Mouse (Mus musculus): ENCODE data around the gene Gm10198.

Gm10198 gene

DNA sequence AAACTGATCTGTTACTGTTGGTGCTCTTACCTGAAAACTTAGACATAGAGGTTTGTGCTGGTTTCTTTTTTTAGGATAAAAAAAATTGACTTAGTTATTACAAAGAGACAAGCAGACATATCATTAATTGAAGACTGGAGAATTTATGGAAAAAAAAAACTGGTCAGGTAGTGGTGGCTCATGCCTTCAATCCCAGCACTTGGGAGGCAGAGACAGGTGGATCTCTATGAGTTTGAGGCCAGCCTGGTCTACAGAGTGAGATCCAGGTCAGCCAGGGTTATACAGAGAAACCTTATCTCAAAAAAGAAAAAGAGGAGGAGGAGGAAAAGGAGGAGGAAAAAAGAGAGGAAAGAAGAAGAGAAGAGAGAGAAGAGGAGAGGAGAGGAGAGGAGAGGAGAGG, at the start of gene Gm10198:
Gene Gm10198, plus strand, starts transcription at position 301 of the 400 bp plus-strand sequence.
- in situ Hi-C loops (cut with MboI, MseI), result no loop called here

GRCm38 (mm10) chr13:111545286-111545685, 47.3 kb upstream of the Gm10198 start:
- in situ Hi-C loops (cut with MboI, MseI), result loop anchor here (10.0 kb wide), 1 partner anchor 200 kb away; no protein-coding TSS in a partner anchor

DNA sequence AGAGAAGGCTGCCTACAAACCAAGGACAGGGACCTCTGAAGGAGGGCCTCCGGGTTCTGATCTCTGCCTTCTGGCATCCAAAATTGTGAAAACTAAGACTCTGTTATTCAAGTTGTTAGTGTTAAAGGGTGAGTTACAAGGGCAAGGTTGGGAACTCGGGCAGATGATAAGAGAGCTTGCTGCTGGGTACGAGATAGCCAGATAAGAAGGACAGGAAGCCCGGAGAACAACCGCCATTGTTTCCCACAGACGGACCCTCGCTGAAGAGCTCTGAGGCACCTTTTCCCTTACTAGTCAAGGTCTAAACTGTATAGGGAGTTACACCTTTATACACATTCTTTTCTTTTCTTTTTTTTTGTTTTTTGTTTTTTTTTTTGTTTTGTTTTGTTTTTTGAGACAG, 39.8 kb upstream of the Gm10198 start:
- in situ Hi-C loops (cut with MboI, MseI), result no loop called here

GRCm38 (mm10) chr13:111553182-111553581, 39.4 kb upstream of the Gm10198 start:
- in situ Hi-C loops (cut with MboI, MseI), result no loop called here

DNA sequence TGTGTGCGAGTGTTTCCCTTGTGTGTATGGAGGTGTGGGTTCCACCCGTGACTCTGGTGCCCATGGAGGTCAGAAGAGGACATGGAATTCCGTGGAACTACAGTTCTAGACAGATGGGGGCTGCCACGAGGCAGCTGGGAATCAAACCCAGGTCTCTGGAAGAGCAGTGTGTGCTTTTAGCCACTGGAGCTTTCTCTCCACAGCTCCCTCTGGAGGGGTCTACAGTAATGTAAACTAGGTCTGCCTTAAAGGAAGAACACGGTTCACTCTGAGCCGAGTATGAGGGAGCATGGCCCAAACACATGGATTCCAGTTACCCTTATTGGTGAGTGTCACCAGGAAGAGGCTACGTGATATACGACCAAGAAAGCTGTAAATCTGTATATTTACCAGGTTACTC, 38.6 kb upstream of the Gm10198 start:
- in situ Hi-C loops (cut with MboI, MseI), result no loop called here

DNA sequence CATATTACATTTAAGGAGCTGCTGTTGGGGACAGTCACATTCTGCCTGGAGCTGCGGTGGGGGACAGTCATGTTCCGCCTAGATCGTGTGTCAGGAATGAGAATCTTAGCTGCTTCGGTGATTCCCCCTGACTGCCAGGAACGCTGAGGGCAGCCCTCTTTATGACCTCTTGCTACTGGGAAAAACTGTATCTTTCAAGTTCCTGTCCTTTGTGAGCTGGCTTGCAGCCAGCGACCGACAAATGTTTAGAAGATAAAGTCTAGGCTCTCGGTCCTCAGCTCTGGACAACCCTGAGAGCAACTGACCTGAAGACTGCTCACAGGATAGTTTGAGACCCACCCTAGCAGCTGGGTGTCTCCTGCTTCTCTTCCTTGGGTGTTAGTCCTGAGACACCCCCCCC, 37.3 kb upstream of the Gm10198 start:
- in situ Hi-C loops (cut with MboI, MseI), result no loop called here

- in situ Hi-C loops (cut with MboI, MseI), result no loop called here
These were observed 36.2 kb upstream of the Gm10198 start for GRCm38 (mm10) chr13:111556375-111556774.

DNA sequence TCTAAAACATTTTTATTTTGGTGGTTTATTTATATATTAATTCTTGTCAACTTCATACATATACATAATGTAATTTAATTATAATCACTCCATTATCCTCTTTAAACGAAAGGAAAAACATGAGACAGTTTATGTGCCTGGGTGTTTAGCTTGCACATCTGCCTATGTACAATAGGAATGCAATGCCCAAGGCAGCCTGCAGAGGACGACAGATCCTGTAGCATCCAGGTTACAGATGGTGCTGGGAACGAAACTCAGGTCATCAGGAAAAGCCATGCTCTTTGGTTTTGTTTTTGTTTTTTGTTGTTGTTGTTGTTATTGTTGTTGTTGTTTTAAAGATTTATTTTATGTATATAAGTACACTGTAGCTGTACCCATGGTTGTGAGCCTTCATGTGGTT, 32.4 kb upstream of the Gm10198 start:
- in situ Hi-C loops (cut with MboI, MseI), result loop anchor here (10.0 kb wide), 1 partner anchor 165 kb away; no protein-coding TSS in a partner anchor

DNA sequence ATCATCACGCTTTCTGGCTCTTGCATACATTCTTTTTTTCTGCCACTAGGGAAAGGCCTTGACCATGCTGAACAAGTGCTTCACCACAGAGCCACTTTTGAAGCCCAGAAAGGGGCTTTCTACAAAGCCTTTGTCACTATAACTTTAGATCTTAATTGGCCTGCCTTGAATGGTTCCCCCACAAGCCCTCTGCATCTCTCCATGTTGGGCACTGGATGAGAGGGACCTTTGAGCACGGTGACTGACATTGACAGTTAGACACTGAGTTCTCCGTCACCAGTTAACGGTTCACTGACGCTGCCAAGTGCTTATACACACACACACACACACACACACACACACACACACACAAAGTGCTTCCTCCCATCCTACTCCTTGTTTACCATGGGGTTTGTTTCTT, 30.0 kb upstream of the Gm10198 start:
- in situ Hi-C loops (cut with MboI, MseI), result loop anchor here (10.0 kb wide), 1 partner anchor 162 kb away; no protein-coding TSS in a partner anchor

DNA sequence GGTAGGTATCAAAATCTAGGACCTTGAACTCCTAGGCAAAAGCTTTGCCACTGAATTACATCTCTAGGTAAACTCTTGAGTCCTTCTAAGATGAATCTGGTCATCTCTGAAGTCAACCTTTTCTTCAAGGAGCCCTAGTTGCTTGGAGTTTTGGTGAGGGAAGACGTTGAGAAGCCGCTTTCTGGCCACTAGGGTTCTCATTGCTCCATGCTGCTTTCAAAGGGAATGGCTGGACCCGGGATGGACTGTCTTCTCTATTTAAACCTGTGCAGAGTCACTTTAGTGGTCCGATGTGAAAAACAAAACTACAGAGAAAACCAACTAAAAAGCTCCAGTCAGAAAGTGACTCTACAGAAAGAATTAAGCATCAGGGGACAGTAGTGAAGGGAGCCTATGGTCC, 18.4 kb upstream of the Gm10198 start:
- in situ Hi-C loops (cut with MboI, MseI), result no loop called here

- in situ Hi-C loops (cut with MboI, MseI), result no loop called here
These were observed 15.4 kb upstream of the Gm10198 start for GRCm38 (mm10) chr13:111577177-111577576.

- in situ Hi-C loops (cut with MboI, MseI), result no loop called here
These were observed 12.5 kb upstream of the Gm10198 start for GRCm38 (mm10) chr13:111580054-111580453.

DNA sequence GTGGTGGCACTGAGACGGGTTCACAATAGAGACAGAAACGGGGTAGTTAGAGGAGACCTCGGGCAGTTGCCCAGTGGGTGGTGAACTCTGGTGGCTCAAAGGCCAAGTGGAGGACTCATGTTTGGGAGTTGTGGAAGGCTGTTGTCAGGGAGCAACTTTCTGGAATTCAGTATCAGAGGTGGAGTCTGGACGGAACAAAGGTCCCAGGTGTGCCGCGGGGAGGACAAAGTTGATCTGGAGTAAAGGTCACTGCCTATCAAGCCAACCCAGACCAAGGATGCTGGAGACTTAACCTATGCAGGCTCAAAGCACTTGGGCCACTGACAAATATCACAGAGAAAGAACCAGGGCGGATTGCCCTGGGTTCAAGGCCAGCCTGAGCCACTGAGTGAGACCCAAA, 5.5 kb downstream of the Gm10198 start:
- in situ Hi-C loops (cut with MboI, MseI), result no loop called here

- in situ Hi-C loops (cut with MboI, MseI), result no loop called here
These were observed 8.8 kb downstream of the Gm10198 start for GRCm38 (mm10) chr13:111601383-111601782.

- in situ Hi-C loops (cut with MboI, MseI), result no loop called here
These were observed 12.2 kb downstream of the Gm10198 start for GRCm38 (mm10) chr13:111604826-111605225.

- in situ Hi-C loops (cut with MboI, MseI), result no loop called here
These were observed 23.9 kb downstream of the Gm10198 start for GRCm38 (mm10) chr13:111616168-111617125.

GRCm38 (mm10) chr13:111620433-111620832, 27.8 kb downstream of the Gm10198 start:
- in situ Hi-C loops (cut with MboI, MseI), result no loop called here

- in situ Hi-C loops (cut with MboI, MseI), result no loop called here
These were observed 29.8 kb downstream of the Gm10198 start for GRCm38 (mm10) chr13:111622425-111622824.

DNA sequence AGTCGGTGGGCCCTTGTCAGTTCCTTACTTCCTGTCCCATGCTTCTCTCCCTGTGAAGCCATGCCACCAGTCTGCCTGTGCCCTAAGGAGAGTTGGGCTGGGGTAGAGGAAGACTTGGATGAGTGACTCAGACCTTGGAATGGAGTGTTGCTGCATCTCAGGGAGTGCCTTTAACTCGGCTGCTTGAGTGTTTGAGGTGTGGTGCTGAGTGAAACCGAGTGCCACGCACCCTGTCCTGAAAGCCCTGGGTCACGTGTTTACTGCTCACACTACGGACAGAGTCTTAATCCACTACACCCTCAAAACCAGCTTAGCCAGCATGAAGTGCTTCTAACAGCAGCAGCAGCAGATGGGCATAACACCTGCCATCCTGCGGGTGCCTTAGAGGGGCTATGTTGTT, 30.5 kb downstream of the Gm10198 start:
- in situ Hi-C loops (cut with MboI, MseI), result no loop called here

GRCm38 (mm10) chr13:111624115-111624514, 31.5 kb downstream of the Gm10198 start:
- in situ Hi-C loops (cut with MboI, MseI), result no loop called here

DNA sequence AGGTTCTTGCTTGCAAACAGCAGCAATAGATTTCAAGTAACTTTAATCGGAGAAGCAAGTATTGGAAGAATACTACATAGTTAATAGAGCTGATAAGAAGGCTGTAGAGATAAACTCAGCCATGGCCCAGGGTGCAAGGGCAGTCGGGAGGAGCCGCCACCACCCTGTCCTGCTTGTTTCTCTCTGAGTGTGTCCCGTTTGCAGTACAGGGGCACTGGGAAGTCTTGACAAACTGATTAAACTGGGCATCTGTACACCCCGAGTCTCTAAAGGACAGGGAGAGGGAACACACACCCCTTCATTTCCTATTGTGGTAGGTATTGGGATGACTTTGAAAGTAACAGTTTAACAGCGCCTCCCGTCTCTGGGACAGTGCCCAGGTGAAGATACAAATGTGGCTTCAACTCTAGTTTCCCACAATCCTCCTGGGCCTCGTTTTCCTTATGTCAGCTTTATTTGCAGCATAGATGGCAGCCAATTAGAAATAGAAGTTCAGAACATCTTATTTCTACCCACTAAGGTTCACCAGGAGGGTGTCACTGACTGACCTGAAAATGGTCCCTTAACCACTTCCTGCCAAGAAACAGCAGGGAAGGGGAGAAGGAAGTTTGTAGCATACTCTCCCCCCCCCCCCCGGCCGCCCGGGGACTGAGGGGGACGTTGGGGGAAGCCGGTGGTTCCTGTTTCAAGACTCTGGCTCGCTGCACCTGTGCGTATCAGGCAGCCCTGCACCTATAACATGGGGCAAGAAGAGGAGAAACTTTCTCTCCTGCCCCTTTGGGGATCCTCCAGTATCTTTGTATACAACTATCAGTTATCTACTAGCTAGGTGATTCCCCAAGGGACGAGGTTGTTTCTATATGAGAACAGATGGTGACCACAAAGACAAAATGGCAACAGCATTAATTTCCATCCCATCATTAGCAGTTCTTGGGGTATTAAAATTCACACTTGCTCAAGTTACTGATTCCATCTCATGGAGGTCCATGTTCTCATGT, 41.9 kb downstream of the Gm10198 start:
- in situ Hi-C loops (cut with MboI, MseI), result no loop called here

DNA sequence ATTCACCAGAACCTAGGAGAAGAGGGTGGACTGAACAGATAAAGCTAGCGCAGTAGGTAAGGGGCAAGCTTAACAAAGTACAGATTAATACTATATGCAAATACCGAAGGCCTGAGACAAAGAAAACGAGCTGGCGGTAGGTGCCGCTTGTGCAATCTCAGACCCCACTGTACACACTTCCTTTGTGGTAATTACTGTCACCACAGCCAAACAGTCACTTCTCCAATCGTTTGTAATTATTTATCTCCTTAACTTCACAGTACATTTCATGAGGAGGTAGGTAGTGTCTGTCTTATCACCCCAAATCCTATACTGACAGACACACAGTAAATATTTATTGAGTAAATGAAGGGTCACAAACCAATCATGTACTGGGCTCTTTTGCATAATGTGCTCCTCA, 47.7 kb downstream of the Gm10198 start:
- in situ Hi-C loops (cut with MboI, MseI), result no loop called here

All from regulatory T cell (primary cell).